Mouse (Mus musculus) midbrain, postnatal 0 days (tissue): ENCODE results near the gene Gpr107. TPM values are rescaled to one million over a fixed set of nuclear protein-coding genes. Genes with fewer than 3 reads are reported as not detected.

Source experiments
- ATAC-seq: fragments of 200-750 bp; cut with Nextera tagmentation; 2 replicates; pipeline ENCODE4 v1.8.0; 2017; ENCODE audit warnings: moderate number of reproducible peaks, mild to moderate bottlenecking, moderate TSS enrichment, moderate library complexity; ENCODE audit not compliant: low FRiP score
- DNase-seq: peaks from one replicate; pipeline ENCODE4 v3.0.0-alpha.2; 2015; ENCODE audit warnings: low spot score
- H3K27ac ChIP-seq: fragments of 300-500 bp; sonication (generic); 2 replicates; pipeline ENCODE4 v1.5.1; 2014; ENCODE audit warnings: low read depth, mild to moderate bottlenecking, low read length, mixed read lengths
- H3K27me3 ChIP-seq: fragments of 300-500 bp; sonication (generic); 2 replicates; pipeline ENCODE4 v1.6.1; 2014; ENCODE audit warnings: low read length, control low read depth, mixed read lengths; ENCODE audit not compliant: insufficient read depth
- H3K36me3 ChIP-seq: fragments of 300-500 bp; sonication (generic); 2 replicates; pipeline ENCODE4 v1.6.1; 2014; ENCODE audit warnings: low read length, control low read depth, mixed read lengths; ENCODE audit not compliant: insufficient read depth
- H3K4me1 ChIP-seq: fragments of 300-500 bp; sonication (generic); 2 replicates; pipeline ENCODE4 v1.6.1; 2014; ENCODE audit warnings: mild to moderate bottlenecking, control low read depth, antibody characterized with exemption, low read length, mixed read lengths; ENCODE audit not compliant: insufficient read depth
- H3K4me2 ChIP-seq: fragments of 300-500 bp; sonication (generic); 2 replicates; pipeline ENCODE4 v1.6.1; 2014; ENCODE audit warnings: low read depth, mild to moderate bottlenecking, low read length, mixed read lengths; ENCODE audit not compliant: poor library complexity, severe bottlenecking
- H3K4me3 ChIP-seq: fragments of 300-500 bp; sonication (generic); 2 replicates; pipeline ENCODE4 v1.5.1; 2014; ENCODE audit warnings: low read depth, mild to moderate bottlenecking, low read length, moderate library complexity
- H3K9ac ChIP-seq: fragments of 300-500 bp; sonication (generic); replicated peaks from 2 replicates; pipeline ENCODE4 v1.6.1; 2014; ENCODE audit warnings: mild to moderate bottlenecking, low read length, moderate library complexity, mixed read lengths; ENCODE audit not compliant: poor library complexity, severe bottlenecking
- H3K9me3 ChIP-seq: fragments of 300-500 bp; sonication (generic); 2 replicates; pipeline ENCODE4 v1.6.1; 2016; ENCODE audit warnings: low read length, control low read depth
- CTCF ChIP-seq: IDR thresholded peaks from 2 replicates; pipeline ENCODE4 v1.5.1; 2016; ENCODE audit warnings: antibody characterized with exemption, mild to moderate bottlenecking
- WGBS: fragments of 180-500 bp; shearing (Covaris S2); extraction: QIAGEN DNeasy Blood & Tissue Kit; methylation state at CpG from one replicate; pipeline ENCODE4 v1.1.7; 2014; 5-methylcytosine and 5-hydroxymethylcytosine counted together
- polyA plus RNA-seq: library from polyadenylated mRNA; unstranded; fragments of >200 nt; fragmentation: Nextera tagmentation; extraction: Ambion mirVana; gene quantifications from 2 replicates; pipeline ENCODE4 v1.2.1, GENCODE M21; 2015
- total RNA-seq: library from RNA; depleted of rRNA; stranded (reverse); fragments of >200 nt; gene quantifications from 2 replicates; pipeline ENCODE4 v1.2.3, GENCODE M21; 2014

Gene Gpr107
- total and polyA plus RNA-seq, 2 experiments from 2014 or later: 31.6 to 46.7 TPM

DNA sequence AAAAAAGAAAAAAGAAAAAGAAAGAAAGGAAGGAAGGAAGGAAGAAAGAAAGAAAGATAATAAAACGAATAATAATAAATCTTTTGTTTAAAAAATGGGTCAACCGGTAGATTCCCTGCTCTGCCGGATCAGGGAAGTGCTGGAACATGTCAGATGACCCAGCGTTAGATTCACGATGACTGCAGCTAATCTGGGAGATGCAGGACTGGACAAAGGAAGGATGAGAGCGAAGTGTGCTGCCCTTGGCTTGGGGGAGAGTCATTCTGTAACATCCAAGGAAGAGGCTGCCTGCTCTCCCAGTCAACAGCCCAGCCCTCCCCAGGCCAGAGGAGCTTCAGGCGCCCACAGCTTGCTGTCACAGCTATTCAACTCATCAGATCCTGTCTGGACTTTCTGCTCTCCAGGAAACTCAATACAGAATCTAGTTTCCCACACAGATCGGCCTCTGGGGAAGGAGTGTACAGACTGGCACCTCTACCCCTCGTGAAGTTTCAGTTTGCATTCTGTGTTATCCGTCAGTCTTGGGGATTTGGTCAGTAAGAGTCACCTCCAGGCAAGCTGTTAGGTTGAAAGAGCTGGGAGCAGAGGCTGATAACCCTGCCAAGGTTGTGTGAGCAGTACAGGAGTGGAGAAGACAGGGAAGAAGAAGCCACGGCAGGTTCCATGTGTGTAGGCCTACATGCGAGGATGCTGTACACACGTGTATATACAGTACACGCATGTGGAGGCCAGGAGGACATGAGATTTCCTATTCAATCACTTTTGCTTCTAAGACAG, 22.2 kb upstream of the Gpr107 start:
- no peak overlapping the region for H3K27ac ChIP-seq
- no peak for ATAC-seq
- no peaks in the 10 kb centered on the region for H3K4me1 ChIP-seq
- no peak overlapping the region for H3K9ac ChIP-seq
- 81% methylated on average over 14 of the region's 14 CpGs for WGBS
- H3K4me3 ChIP-seq: no peak overlapping the region
- no peaks in the 10 kb centered on the region for H3K9me3 ChIP-seq
- no peak overlapping the region for H3K4me2 ChIP-seq
- H3K27me3 ChIP-seq: no peaks in the 10 kb centered on the region
- H3K36me3 ChIP-seq: no peaks in the 10 kb centered on the region
- no peak for DNase-seq
- TF ChIP-seq CTCF: no peak

DNA sequence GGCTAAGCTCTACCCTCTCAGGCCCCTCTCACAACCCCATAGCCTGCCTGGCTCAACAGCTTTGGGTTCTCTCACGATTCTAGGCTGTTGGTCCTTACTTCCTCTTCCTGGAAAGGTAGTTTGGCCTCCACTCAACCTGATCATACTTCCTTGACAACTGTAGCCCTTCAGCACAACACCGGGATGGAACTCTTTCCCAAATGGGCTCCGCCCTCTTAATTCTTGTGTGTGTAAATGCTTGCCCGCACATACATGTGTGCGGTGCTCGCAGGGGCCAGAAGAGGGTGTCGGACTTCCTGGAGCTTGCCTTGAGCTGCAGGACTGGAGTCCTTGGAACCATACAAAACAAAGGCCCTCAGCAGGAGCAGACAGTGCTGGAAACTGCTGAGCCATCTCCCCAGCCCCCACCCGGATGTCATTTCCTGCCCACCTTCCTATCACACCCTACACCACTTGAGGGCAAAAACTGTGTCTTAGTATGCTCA, 21.3 kb upstream of the Gpr107 start:
- Histone ChIP-seq H3K27me3 (no peaks in the 10 kb centered on the region), H3K4me1 (no peaks in the 10 kb centered on the region), H3K4me2 (no peak overlapping the region), H3K4me3 (no peak overlapping the region), H3K27ac (no peak overlapping the region), H3K9ac (no peak overlapping the region), H3K36me3 (no peaks in the 10 kb centered on the region), H3K9me3 (no peaks in the 10 kb centered on the region)
- no peak for TF ChIP-seq CTCF
- 77% methylated on average over 8 of the region's 8 CpGs for WGBS
- ATAC-seq: no peak
- DNase-seq: no peak

DNA sequence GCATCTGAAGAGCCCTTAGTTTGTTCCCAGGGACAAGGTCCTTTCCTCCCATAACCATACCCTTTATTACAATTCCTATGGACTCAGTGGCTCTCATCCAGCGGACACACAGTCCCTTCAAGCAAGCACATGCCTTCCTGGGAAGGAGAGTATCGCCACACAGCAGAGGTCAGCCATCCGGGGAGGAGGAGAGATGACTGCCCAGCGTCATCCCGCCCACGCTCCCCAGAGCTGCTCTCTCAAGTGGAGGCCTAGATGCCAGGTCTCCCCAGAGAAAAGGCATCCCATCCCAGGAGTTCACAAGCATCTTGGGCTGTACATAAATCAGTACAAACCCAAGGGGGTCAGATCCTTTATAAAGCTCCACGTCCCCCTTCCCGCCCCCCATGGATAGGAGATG, 19.4 kb upstream of the Gpr107 start:
- Histone ChIP-seq H3K27ac (no peak overlapping the region), H3K27me3 (no peaks in the 10 kb centered on the region), H3K4me1 (no peaks in the 10 kb centered on the region), H3K4me2 (no peak overlapping the region), H3K36me3 (no peaks in the 10 kb centered on the region), H3K4me3 (no peak overlapping the region), H3K9ac (no peak overlapping the region), H3K9me3 (no peaks in the 10 kb centered on the region)
- no peak for TF ChIP-seq CTCF
- ATAC-seq (no peak), DNase-seq (no peak)
- WGBS: 62% methylated on average over 8 of the region's 8 CpGs

DNA sequence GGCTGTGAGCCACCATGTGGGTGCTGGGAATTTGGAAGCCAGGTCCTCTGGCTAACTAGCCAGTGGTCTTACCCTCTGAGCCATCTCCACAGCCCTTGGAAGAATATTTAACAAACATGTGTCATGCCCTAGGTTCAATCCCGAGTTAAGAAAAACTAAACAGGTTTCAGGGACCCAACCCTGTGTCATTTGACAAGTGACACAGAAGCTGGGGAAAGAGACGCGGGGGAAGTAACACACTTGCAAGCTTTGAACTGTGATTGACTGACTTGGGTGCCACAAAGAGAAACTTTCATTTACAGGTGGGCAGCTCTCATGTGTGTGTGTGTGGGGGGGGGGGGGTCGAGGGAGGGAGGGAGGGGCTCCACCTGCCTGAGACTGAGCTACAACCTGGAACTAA, 18.1 kb upstream of the Gpr107 start:
- no peak for ATAC-seq
- 76% methylated on average over 4 of the region's 4 CpGs for WGBS

DNA sequence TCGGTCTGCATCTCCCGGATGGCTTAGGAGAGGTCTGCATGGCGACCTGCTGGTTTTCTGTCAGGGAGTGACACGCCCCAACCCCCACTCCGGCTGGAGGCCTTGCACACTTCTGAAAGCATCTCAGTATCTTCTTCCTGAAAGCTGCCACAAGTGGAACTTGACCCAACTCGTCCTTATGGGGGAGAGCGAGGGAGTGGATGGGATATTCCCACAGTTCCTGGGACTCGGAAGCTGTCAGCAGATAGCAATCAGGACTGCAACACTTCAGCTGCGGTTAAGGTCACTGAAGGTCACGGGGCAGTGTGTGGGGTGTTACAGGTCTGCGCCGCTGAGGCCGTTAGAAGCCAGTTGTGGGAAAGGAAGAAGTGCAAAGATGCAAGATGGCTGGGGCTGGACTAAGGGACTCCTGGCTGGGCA, 16.6 kb upstream of the Gpr107 start:
- Histone ChIP-seq H3K4me1 (no peaks in the 10 kb centered on the region), H3K9ac (no peak overlapping the region), H3K27ac (no peak overlapping the region), H3K36me3 (no peaks in the 10 kb centered on the region), H3K4me2 (no peak overlapping the region), H3K27me3 (no peaks in the 10 kb centered on the region), H3K9me3 (no peaks in the 10 kb centered on the region), H3K4me3 (no peak overlapping the region)
- DNase-seq (no peak), ATAC-seq (no peak)
- no peak for TF ChIP-seq CTCF
- whole genome bisulfite sequencing: 70% methylated on average over 13 of the region's 13 CpGs

More for the DNA sequence above, 18.1 kb upstream of the Gpr107 start:
- Histone ChIP-seq H3K9ac (no peak overlapping the region), H3K27ac (no peak overlapping the region), H3K4me2 (no peak overlapping the region), H3K27me3 (no peaks in the 10 kb centered on the region), H3K36me3 (no peaks in the 10 kb centered on the region), H3K9me3 (no peaks in the 10 kb centered on the region), H3K4me3 (no peak overlapping the region), H3K4me1 (no peaks in the 10 kb centered on the region)
- no peak for DNase-seq
- TF ChIP-seq CTCF: no peak

DNA sequence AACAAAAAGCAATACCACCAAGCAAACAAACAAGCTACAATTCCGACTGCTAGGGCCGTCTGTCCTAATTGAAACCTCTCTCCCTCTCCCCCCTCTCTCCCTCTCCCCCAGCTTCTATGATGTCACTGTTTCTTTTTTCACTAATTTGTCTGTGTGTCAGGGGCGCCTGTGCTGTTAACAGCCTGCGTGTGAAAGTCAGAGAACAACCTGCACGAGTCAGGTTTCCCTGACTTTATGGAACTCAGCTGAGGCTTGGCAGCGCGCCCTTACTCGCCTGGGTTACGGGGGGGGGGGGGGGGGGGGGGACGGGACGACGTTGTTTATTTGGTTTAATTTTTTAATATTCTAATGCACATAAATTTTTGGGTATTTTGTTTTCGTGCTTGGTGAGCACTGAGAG, 15.8 kb upstream of the Gpr107 start:
- Histone ChIP-seq H3K27me3 (no peaks in the 10 kb centered on the region), H3K9me3 (no peaks in the 10 kb centered on the region), H3K27ac (no peak overlapping the region), H3K4me2 (no peak overlapping the region), H3K36me3 (no peaks in the 10 kb centered on the region), H3K4me3 (no peak overlapping the region), H3K9ac (no peak overlapping the region), H3K4me1 (no peaks in the 10 kb centered on the region)
- ATAC-seq (no peak), DNase-seq (no peak)
- no peak for TF ChIP-seq CTCF
- WGBS: 68% methylated on average over 12 of the region's 13 CpGs
